Mouse (Mus musculus): ENCODE measurements around the gene Fgfr2. TPM values are rescaled to one million over a fixed set of nuclear protein-coding genes. Genes with fewer than 3 reads are reported as not detected.
A peak's percentile ranks its signal among the peaks of the same experiment; 100 is the strongest.

The Fgfr2 gene
- polyA plus RNA-seq, 1 experiment from 2014 or later = 92.5 TPM

- DNase-seq (ENCODE audit: low spot score) = no peak
- peaks cover 91% of the 10 kb centered on the region for H3K4me1 ChIP-seq (replicated peaks)
- peaks cover 44% of the 10 kb centered on the region for H3K27me3 ChIP-seq (ENCODE audit: insufficient read depth, poor library complexity, severe bottlenecking)
- peak overlapping the region; percentile 79; the same call in 1 of the 2 replicates for H3K4me3 ChIP-seq
- WGBS = 24% methylated on average over 5 of the region's 5 CpGs
- H3K36me3 ChIP-seq = peaks cover 48% of the 10 kb centered on the region
- no peak overlapping the region; the same call in 1 of the 2 replicates for H3K27ac ChIP-seq
- H3K9me3 ChIP-seq = no peaks in the 10 kb centered on the region
Measured at GRCm38 (mm10) chr7:130260060-130260459, 2863.1 kb downstream of the Fgfr2 start.

DNA sequence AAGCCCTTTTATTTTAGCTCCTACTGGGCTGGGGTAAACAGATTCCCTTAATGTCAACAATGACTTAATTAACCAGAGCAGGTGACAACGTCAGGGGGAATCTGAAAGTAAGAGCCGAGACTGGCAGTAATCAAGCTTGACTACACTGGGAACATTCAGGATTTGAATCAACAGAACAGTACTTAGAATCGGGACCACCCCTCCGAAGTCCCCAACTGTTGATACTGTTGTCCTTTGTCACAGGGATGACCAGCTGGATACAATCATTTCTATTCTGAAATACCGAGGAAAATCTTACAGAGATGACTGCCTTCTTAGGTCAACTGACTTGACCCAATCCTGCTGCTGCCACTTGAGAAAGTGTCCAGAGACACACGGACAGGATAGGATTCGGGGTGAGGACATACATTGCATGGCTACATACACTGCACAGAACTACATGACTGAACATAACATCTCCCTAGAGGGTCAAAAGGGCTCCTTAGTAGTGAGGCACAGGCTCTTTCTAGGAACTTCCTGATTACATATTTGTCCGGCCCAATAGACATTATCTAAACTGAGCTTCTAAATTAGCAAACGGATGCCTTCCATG, 2864.3 kb downstream of the Fgfr2 start:
- H3K27ac ChIP-seq = no peak overlapping the region
- 24% methylated on average over 9 of the region's 9 CpGs for WGBS

DNA sequence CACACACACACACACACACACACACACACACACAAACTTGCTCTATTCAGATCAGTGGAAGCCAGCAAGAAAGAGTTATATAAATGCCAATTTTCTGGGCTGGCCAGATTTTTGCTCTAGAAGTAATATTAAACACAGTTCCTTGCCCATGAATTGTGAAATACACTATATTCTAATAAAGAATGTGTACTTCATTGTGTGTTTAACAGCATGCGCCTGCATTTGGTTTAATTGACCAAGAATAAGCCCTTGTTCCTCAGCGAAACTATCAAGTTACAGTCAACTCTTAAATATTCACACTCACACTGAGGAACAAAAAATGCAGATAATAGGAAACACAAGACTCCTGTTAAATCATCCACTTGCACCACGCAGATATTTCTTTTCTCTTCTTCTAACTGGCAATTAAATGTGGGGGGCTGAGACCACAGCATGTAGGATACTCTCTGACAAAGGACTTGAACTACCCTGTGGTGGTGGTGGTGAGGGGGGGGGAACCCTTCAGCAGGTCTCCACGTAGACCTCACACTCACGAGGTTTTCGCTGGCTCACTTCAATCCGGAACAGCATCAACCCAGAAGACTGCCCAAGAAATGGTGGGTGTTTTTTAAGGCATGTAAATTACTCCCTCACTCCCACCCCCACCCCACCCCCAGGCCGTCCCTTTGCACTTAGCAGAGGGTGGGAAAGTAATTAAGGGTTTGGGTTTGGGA, 2865.0 kb downstream of the Fgfr2 start:
- Histone ChIP-seq H3K27ac (peak overlapping the region; percentile 31), H3K27me3 (ENCODE audit: insufficient read depth, poor library complexity, severe bottlenecking) (peaks cover 42% of the 10 kb centered on the region), H3K4me1 (replicated peaks) (peaks cover 91% of the 10 kb centered on the region), H3K4me3 (peak overlapping the region; percentile 79; the same call in 1 of the 2 replicates), H3K9me3 (no peaks in the 10 kb centered on the region), H3K36me3 (peaks cover 61% of the 10 kb centered on the region)
- DNase-seq (ENCODE audit: low spot score) = peak; percentile 14
- 14% methylated on average over 8 of the region's 8 CpGs for WGBS

More for the DNA sequence above, 2864.3 kb downstream of the Fgfr2 start:
- H3K9me3 ChIP-seq = no peaks in the 10 kb centered on the region
- H3K4me3 ChIP-seq = peak overlapping the region; percentile 79; the same call in 1 of the 2 replicates
- peaks cover 47% of the 10 kb centered on the region for H3K27me3 ChIP-seq (ENCODE audit: insufficient read depth, poor library complexity, severe bottlenecking)
- H3K36me3 ChIP-seq = peaks cover 55% of the 10 kb centered on the region
- no peak for DNase-seq (ENCODE audit: low spot score)
- H3K4me1 ChIP-seq (replicated peaks) = peaks cover 91% of the 10 kb centered on the region

DNA sequence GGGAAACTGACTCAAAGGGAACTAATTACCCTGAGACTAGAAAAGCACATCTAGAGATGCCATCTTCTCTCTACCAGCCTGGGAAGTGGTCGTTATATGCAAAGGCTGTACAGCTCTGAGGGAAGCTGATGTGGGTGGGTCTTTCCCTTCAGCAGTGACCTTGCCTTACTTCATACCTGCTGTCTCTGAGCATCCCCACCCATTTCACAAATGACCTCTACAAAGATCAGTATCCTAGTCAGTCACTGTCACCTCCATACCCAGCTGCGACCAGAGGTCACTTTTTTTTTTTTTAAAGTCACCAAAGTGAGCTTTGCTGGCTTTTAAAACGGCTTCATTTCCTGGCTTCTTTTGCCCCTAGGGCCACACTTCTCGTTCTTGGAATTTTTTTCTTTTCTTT, 2869.9 kb downstream of the Fgfr2 start:
- Histone ChIP-seq H3K4me1 (replicated peaks) (peaks cover 91% of the 10 kb centered on the region), H3K36me3 (peaks cover 42% of the 10 kb centered on the region), H3K9me3 (no peaks in the 10 kb centered on the region), H3K27ac (no peak overlapping the region), H3K4me3 (no peak overlapping the region), H3K27me3 (ENCODE audit: insufficient read depth, poor library complexity, severe bottlenecking) (peaks cover 14% of the 10 kb centered on the region)
- WGBS = 65% methylated on average over 4 of the region's 4 CpGs
- DNase-seq (ENCODE audit: low spot score) = no peak

- Histone ChIP-seq H3K4me3 (no peak overlapping the region), H3K27ac (peak overlapping the region; percentile 64), H3K27me3 (ENCODE audit: insufficient read depth, poor library complexity, severe bottlenecking) (peaks cover 12% of the 10 kb centered on the region), H3K36me3 (peaks cover 38% of the 10 kb centered on the region), H3K4me1 (replicated peaks) (peaks cover 90% of the 10 kb centered on the region), H3K9me3 (no peaks in the 10 kb centered on the region)
- peak; percentile 74 for DNase-seq (ENCODE audit: low spot score)
- 34% methylated on average over 3 of the region's 3 CpGs for WGBS
Measured at GRCm38 (mm10) chr7:130251936-130252523, 2871.1 kb downstream of the Fgfr2 start.

GRCm38 (mm10) chr7:130250994-130251393, 2872.2 kb downstream of the Fgfr2 start:
- Histone ChIP-seq H3K4me3 (no peak overlapping the region), H3K9me3 (no peaks in the 10 kb centered on the region), H3K27ac (peak overlapping the region; percentile 66; the same call in 1 of the 2 replicates), H3K4me1 (replicated peaks) (peaks cover 94% of the 10 kb centered on the region), H3K36me3 (peaks cover 36% of the 10 kb centered on the region), H3K27me3 (ENCODE audit: insufficient read depth, poor library complexity, severe bottlenecking) (peaks cover 10% of the 10 kb centered on the region)
- DNase-seq (ENCODE audit: low spot score) = no peak
- 48% methylated on average over 4 of the region's 4 CpGs for WGBS

GRCm38 (mm10) chr7:130248403-130248802, 2874.7 kb downstream of the Fgfr2 start:
- WGBS = 82% methylated on average over 7 of the region's 7 CpGs
- H3K4me1 ChIP-seq (replicated peaks) = peaks cover 98% of the 10 kb centered on the region
- H3K27me3 ChIP-seq (ENCODE audit: insufficient read depth, poor library complexity, severe bottlenecking) = peaks cover 5% of the 10 kb centered on the region; the same call in 1 of the 2 replicates
- no peaks in the 10 kb centered on the region for H3K9me3 ChIP-seq
- H3K36me3 ChIP-seq = peaks cover 24% of the 10 kb centered on the region
- H3K27ac ChIP-seq = peak overlapping the region; percentile 30; the same call in 1 of the 2 replicates
- H3K4me3 ChIP-seq = no peak overlapping the region
- DNase-seq (ENCODE audit: low spot score) = no peak

DNA sequence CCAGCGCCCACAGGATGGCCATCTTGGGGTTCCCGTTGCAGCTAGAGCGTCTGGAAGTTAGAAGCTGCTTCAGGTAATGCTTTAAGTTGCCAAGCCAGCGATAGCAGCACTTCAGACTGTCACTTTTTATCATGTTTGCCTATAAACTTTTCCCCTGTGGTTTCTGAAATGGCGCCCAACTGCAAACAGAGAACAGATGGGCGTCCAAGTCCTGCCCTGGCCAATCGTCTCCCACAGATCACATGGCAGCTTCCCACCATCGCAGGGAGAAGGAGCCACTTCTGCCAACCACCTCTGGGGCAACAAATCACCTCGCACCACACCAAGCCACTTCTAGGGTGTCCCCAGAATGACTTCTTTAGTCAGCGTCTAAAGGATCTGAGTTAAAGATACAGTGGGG, 2875.3 kb downstream of the Fgfr2 start:
- Histone ChIP-seq H3K9me3 (no peaks in the 10 kb centered on the region), H3K27ac (peak overlapping the region; percentile 30; the same call in 1 of the 2 replicates), H3K27me3 (ENCODE audit: insufficient read depth, poor library complexity, severe bottlenecking) (peaks cover 5% of the 10 kb centered on the region; the same call in 1 of the 2 replicates), H3K4me3 (no peak overlapping the region), H3K36me3 (peaks cover 25% of the 10 kb centered on the region), H3K4me1 (replicated peaks) (peaks cover 92% of the 10 kb centered on the region)
- DNase-seq (ENCODE audit: low spot score) = no peak
- 88% methylated on average over 10 of the region's 10 CpGs for WGBS

- no peak for DNase-seq (ENCODE audit: low spot score)
- 85% methylated on average over 7 of the region's 7 CpGs for WGBS
- no peak overlapping the region for H3K27ac ChIP-seq
- H3K4me3 ChIP-seq = no peak overlapping the region
- peaks cover 5% of the 10 kb centered on the region; the same call in 1 of the 2 replicates for H3K27me3 ChIP-seq (ENCODE audit: insufficient read depth, poor library complexity, severe bottlenecking)
- no peaks in the 10 kb centered on the region for H3K9me3 ChIP-seq
- peaks cover 27% of the 10 kb centered on the region for H3K36me3 ChIP-seq
- H3K4me1 ChIP-seq (replicated peaks) = peaks cover 86% of the 10 kb centered on the region
Measured at GRCm38 (mm10) chr7:130246483-130246882, 2876.7 kb downstream of the Fgfr2 start.

DNA sequence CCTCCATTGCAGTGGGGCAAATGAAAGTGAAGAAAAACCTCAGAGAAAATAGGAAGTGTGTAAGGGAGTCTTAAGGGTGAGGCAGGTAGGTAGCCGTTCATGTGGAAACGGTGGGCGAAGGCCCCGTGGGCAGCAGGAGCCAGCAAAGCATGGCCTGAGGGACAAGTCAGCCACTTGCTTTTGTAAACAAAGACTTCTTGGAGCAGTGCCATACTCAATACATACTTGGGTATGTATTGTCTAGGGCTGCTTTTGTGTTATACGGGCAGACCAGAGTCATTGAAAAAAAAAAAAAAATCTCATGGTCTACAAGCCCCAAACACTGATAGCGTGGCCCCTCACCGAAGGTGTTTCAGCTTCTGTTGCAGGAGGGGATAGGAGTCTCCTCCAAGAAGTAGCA, 2878.6 kb downstream of the Fgfr2 start:
- DNase-seq (ENCODE audit: low spot score) = no peak
- WGBS = 73% methylated on average over 7 of the region's 7 CpGs
- Histone ChIP-seq H3K36me3 (peaks cover 41% of the 10 kb centered on the region), H3K27me3 (ENCODE audit: insufficient read depth, poor library complexity, severe bottlenecking) (no peaks in the 10 kb centered on the region), H3K4me3 (no peak overlapping the region), H3K27ac (peak overlapping the region; percentile 53; the same call in 1 of the 2 replicates), H3K9me3 (no peaks in the 10 kb centered on the region), H3K4me1 (replicated peaks) (peaks cover 76% of the 10 kb centered on the region)

GRCm38 (mm10) chr7:130243811-130244210, 2879.3 kb downstream of the Fgfr2 start:
- H3K4me3 ChIP-seq = no peak overlapping the region
- peaks cover 48% of the 10 kb centered on the region for H3K36me3 ChIP-seq
- H3K27me3 ChIP-seq (ENCODE audit: insufficient read depth, poor library complexity, severe bottlenecking) = no peaks in the 10 kb centered on the region
- H3K9me3 ChIP-seq = no peaks in the 10 kb centered on the region
- no peak overlapping the region for H3K27ac ChIP-seq
- H3K4me1 ChIP-seq (replicated peaks) = peaks cover 69% of the 10 kb centered on the region
- DNase-seq (ENCODE audit: low spot score) = no peak
- WGBS = 91% methylated on average over 4 of the region's 4 CpGs

GRCm38 (mm10) chr7:130240191-130240590, 2883.0 kb downstream of the Fgfr2 start:
- no peak for DNase-seq (ENCODE audit: low spot score)
- Histone ChIP-seq H3K4me3 (no peak overlapping the region), H3K4me1 (replicated peaks) (peaks cover 50% of the 10 kb centered on the region), H3K27me3 (ENCODE audit: insufficient read depth, poor library complexity, severe bottlenecking) (no peaks in the 10 kb centered on the region), H3K36me3 (peaks cover 71% of the 10 kb centered on the region), H3K27ac (no peak overlapping the region), H3K9me3 (no peaks in the 10 kb centered on the region)
- 91% methylated on average over 9 of the region's 9 CpGs for WGBS

GRCm38 (mm10) chr7:130237244-130237643, 2885.9 kb downstream of the Fgfr2 start:
- 84% methylated on average over 5 of the region's 5 CpGs for WGBS
- Histone ChIP-seq H3K4me1 (replicated peaks) (peaks cover 49% of the 10 kb centered on the region), H3K9me3 (peaks cover 4% of the 10 kb centered on the region; the same call in 1 of the 2 replicates), H3K27me3 (ENCODE audit: insufficient read depth, poor library complexity, severe bottlenecking) (no peaks in the 10 kb centered on the region), H3K27ac (no peak overlapping the region), H3K4me3 (no peak overlapping the region), H3K36me3 (peaks cover 77% of the 10 kb centered on the region)
- no peak for DNase-seq (ENCODE audit: low spot score)

Measured in hindbrain, embryonic 10.5 days (tissue).